Comparison of ENCODE assay signal across 7 mouse cellular contexts in the genomic region with DNA sequence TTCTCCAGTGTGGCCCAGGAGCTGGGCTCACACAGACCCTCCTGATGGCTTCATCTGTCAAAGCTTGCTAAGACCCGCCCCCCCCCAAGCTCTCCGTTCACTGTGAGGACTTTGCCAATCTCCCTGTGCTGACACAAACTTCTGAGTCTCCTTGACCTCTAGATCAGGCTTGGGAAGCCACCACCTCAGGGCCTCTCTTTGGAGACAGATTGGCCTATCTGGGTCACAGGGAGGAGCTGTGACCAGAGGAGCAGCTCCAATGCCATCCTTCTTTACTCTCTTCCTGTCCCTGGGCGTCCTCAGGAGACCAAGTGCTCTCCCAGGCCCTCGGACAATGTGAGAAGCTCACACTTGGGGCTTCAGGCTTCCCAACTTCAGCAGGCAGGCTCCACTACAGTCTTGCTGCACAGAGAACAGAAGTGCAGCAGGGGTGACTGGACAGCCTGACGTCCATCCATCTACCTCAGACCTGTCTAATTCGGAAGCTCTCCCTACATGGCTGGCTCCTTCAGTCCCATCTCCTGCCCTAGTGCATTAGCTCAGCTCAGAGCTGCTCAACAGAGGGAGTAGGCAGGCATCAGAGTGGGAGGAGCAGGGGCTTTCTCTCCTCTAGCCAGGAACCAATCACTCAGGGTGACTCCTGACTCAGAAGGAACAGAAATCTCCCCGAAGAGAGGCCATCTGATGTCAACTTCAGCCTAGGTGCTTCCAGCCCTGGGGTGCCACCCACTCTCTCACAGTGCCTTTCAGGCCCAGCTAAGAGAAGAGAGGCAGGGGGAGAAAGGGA. TPM values are rescaled to one million over a fixed set of nuclear protein-coding genes. Genes with fewer than 3 reads are reported as not detected.
DNase-seq lines count a peak whose midpoint lies in the region; ATAC-seq lines count a peak whose summit lies in the region.

No protein-coding gene starts in this region.

- no peak for ATAC-seq in hindbrain, embryonic 13.5 days (ENCODE audit: low FRiP score)
- no peak for ATAC-seq in midbrain, embryonic 12.5 days (ENCODE audit: low FRiP score, low read depth)

- peaks cover 27% of the 10 kb centered on the region for H3K36me3 ChIP-seq in hindbrain, embryonic 13.5 days
- peaks cover 12% of the 10 kb centered on the region for H3K36me3 ChIP-seq in midbrain, embryonic 12.5 days

- H3K4me3 ChIP-seq in hindbrain, embryonic 13.5 days = peak overlapping the region; percentile 50
- peak overlapping the region; percentile 47 for H3K4me3 ChIP-seq in midbrain, embryonic 12.5 days

- no peaks in the 10 kb centered on the region for H3K9me3 ChIP-seq in hindbrain, embryonic 13.5 days
- no peaks in the 10 kb centered on the region for H3K9me3 ChIP-seq in midbrain, embryonic 12.5 days

- H3K4me1 ChIP-seq in hindbrain, embryonic 13.5 days (replicated peaks) = peaks cover 48% of the 10 kb centered on the region
- H3K4me1 ChIP-seq in midbrain, embryonic 12.5 days = peaks cover 21% of the 10 kb centered on the region

- DNase-seq in 3T3-L1 (ENCODE audit: low read depth, low spot score) (peak; percentile 25), A20 (ENCODE audit: low read depth, low spot score) (peak; percentile 25)
- DNase-seq in gastrocnemius, postnatal 14 days = no peak
- DNase-seq in cerebellum, adult 9-11 months = no peak
- no peak for DNase-seq in lung, postnatal 25 days (ENCODE audit: low spot score)

- intact Hi-C loops in gastrocnemius, postnatal 14 days (cut with DNase I; ENCODE audit: low total_unique reads) = no loop called here

- H3K4me2 ChIP-seq in hindbrain, embryonic 13.5 days = peak overlapping the region; percentile 84
- H3K4me2 ChIP-seq in midbrain, embryonic 12.5 days (replicated peaks) = peak overlapping the region; percentile 61

- peak overlapping the region; percentile 82 for H3K9ac ChIP-seq in hindbrain, embryonic 13.5 days
- H3K9ac ChIP-seq in midbrain, embryonic 12.5 days (replicated peaks) = peak overlapping the region; percentile 62

- H3K27me3 ChIP-seq in hindbrain, embryonic 13.5 days = peaks cover 10% of the 10 kb centered on the region; the same call in 1 of the 2 replicates
- H3K27me3 ChIP-seq in midbrain, embryonic 12.5 days = peaks cover 32% of the 10 kb centered on the region

- H3K27ac ChIP-seq in hindbrain, embryonic 13.5 days = peak overlapping the region; percentile 88; the same call in 1 of the 2 replicates
- H3K27ac ChIP-seq in midbrain, embryonic 12.5 days (replicated peaks) = no peak overlapping the region

- WGBS in hindbrain, embryonic 13.5 days = 70% methylated on average over 7 of the region's 7 CpGs
- 75% methylated on average over 7 of the region's 7 CpGs for WGBS in midbrain, embryonic 12.5 days

RNA-seq across cellular contexts. Expression of gene Sema4a, which starts 4.0 kb away (rescaled TPM):
- 25.5 and 27.4 TPM in 2 replicates for polyA plus RNA-seq in hindbrain, embryonic 13.5 days (2015; fragmentation: Nextera tagmentation; extraction: Ambion mirVana)
- 19.3 and 20.3 TPM in 2 replicates for polyA plus RNA-seq in midbrain, embryonic 12.5 days (2016; fragmentation: Nextera tagmentation; extraction: Ambion mirVana)
- total RNA-seq in gastrocnemius, postnatal 14 days (2021) = 1 to 10 TPM; 2.1 to 2.2 TPM

RNA-seq across cellular contexts. Expression of gene Slc25a44, which starts 32.0 kb away (rescaled TPM):
- 32.5 and 32.8 TPM in 2 replicates for polyA plus RNA-seq in hindbrain, embryonic 13.5 days (2015; fragmentation: Nextera tagmentation; extraction: Ambion mirVana)
- 23.6 and 24.6 TPM in 2 replicates for polyA plus RNA-seq in midbrain, embryonic 12.5 days (2016; fragmentation: Nextera tagmentation; extraction: Ambion mirVana)
- 10 to 100 TPM; 11.4 to 11.9 TPM for total RNA-seq in gastrocnemius, postnatal 14 days (2021)

RNA-seq across cellular contexts. Expression of gene Pmf1, which starts 46.8 kb away (rescaled TPM):
- polyA plus RNA-seq in hindbrain, embryonic 13.5 days (2015; fragmentation: Nextera tagmentation; extraction: Ambion mirVana) = 36.9 and 37.8 TPM in 2 replicates
- polyA plus RNA-seq in midbrain, embryonic 12.5 days (2016; fragmentation: Nextera tagmentation; extraction: Ambion mirVana) = 100.0 and 101 TPM in 2 replicates
- total RNA-seq in gastrocnemius, postnatal 14 days (2021) = 10 to 100 TPM; 30.1 to 31.9 TPM

RNA-seq across cellular contexts. Expression of gene Lmna, which starts 52.8 kb away (rescaled TPM):
- 31.9 and 35.0 TPM in 2 replicates for polyA plus RNA-seq in hindbrain, embryonic 13.5 days (2015; fragmentation: Nextera tagmentation; extraction: Ambion mirVana)
- 34.3 and 42.8 TPM in 2 replicates for polyA plus RNA-seq in midbrain, embryonic 12.5 days (2016; fragmentation: Nextera tagmentation; extraction: Ambion mirVana)
- 100 to 1,000 TPM; 125 to 161 TPM for total RNA-seq in gastrocnemius, postnatal 14 days (2021)

Comparison
In these comparisons a context has a peak if more than half of its experiments do, and no peak if none do; other contexts are left out.
1. DNase-seq: peak in 3T3-L1 (single experiment) and A20 (single experiment); none in gastrocnemius, postnatal 14 days (single experiment), cerebellum, adult 9-11 months (single experiment) and lung, postnatal 25 days (single experiment).